Mouse (Mus musculus): ENCODE results near the gene Agbl4. TPM values are rescaled to one million over a fixed set of nuclear protein-coding genes. Genes with fewer than 3 reads are reported as not detected.

Agbl4 gene
- polyA plus RNA-seq, 2 experiments: 0.17 to 0.21 TPM

- H3K36me3 ChIP-seq (ENCODE audit: control insufficient read depth, insufficient read depth, low read length): peaks cover 19% of the 10 kb centered on the region
- no peak for DNase-seq (ENCODE audit: low spot score)
- no peak overlapping the region for H3K27ac ChIP-seq (replicated peaks; ENCODE audit: low read depth, low read length)
- H3K27me3 ChIP-seq (ENCODE audit: control insufficient read depth, insufficient read depth, low read length): no peaks in the 10 kb centered on the region
- no peak overlapping the region for H3K4me3 ChIP-seq (replicated peaks; ENCODE audit: low read length)
- H3K9ac ChIP-seq (ENCODE audit: low read depth, low read length, severe bottlenecking): no peak overlapping the region
- no peak overlapping the region for H3K4me2 ChIP-seq (replicated peaks; ENCODE audit: low read depth, low read length, severe bottlenecking)
- 0 out of 2 replicates have a peak, but pooled peaks cover 3% of the 10 kb centered on the region for H3K4me1 ChIP-seq (ENCODE audit: control insufficient read depth, insufficient read depth, low read length)
- no peaks in the 10 kb centered on the region for H3K9me3 ChIP-seq (ENCODE audit: control insufficient read depth, low read length)
- no peak for ATAC-seq (ENCODE audit: low FRiP score, low read depth)
- no peak for TF ChIP-seq POLR2A (IDR thresholded peaks at IDR 0.05; ENCODE audit: borderline replicate concordance, extremely low read depth, insufficient read depth, insufficient read length)
- 92% methylated on average over 1 of the region's 1 CpGs for WGBS
Measured at GRCm38 (mm10) chr4:111424371-111424950, 1027.0 kb downstream of the Agbl4 start.

GRCm38 (mm10) chr4:111425170-111425569, 1027.7 kb downstream of the Agbl4 start:
- H3K36me3 ChIP-seq (ENCODE audit: control insufficient read depth, insufficient read depth, low read length): peaks cover 16% of the 10 kb centered on the region
- H3K4me1 ChIP-seq (ENCODE audit: control insufficient read depth, insufficient read depth, low read length): no peaks in the 10 kb centered on the region
- WGBS: 67% methylated on average over 6 of the region's 6 CpGs
- H3K27ac ChIP-seq (replicated peaks; ENCODE audit: low read depth, low read length): no peak overlapping the region
- ATAC-seq (ENCODE audit: low FRiP score, low read depth) (no peak), DNase-seq (ENCODE audit: low spot score) (no peak)
- no peaks in the 10 kb centered on the region for H3K9me3 ChIP-seq (ENCODE audit: control insufficient read depth, low read length)
- H3K4me2 ChIP-seq (replicated peaks; ENCODE audit: low read depth, low read length, severe bottlenecking): no peak overlapping the region
- H3K4me3 ChIP-seq (replicated peaks; ENCODE audit: low read length): no peak overlapping the region
- no peaks in the 10 kb centered on the region for H3K27me3 ChIP-seq (ENCODE audit: control insufficient read depth, insufficient read depth, low read length)
- H3K9ac ChIP-seq (ENCODE audit: low read depth, low read length, severe bottlenecking): no peak overlapping the region
- TF ChIP-seq POLR2A (IDR thresholded peaks at IDR 0.05; ENCODE audit: borderline replicate concordance, extremely low read depth, insufficient read depth, insufficient read length): no peak

GRCm38 (mm10) chr4:111431186-111431585, 1033.7 kb downstream of the Agbl4 start:
- TF ChIP-seq POLR2A (IDR thresholded peaks at IDR 0.05; ENCODE audit: borderline replicate concordance, extremely low read depth, insufficient read depth, insufficient read length): no peak
- peaks cover 42% of the 10 kb centered on the region for H3K36me3 ChIP-seq (ENCODE audit: control insufficient read depth, insufficient read depth, low read length)
- WGBS: 93% methylated on average over 2 of the region's 2 CpGs
- ATAC-seq (ENCODE audit: low FRiP score, low read depth) (no peak), DNase-seq (ENCODE audit: low spot score) (no peak)
- H3K9ac ChIP-seq (ENCODE audit: low read depth, low read length, severe bottlenecking): no peak overlapping the region
- H3K4me1 ChIP-seq (ENCODE audit: control insufficient read depth, insufficient read depth, low read length): no peaks in the 10 kb centered on the region
- H3K4me3 ChIP-seq (replicated peaks; ENCODE audit: low read length): no peak overlapping the region
- H3K27me3 ChIP-seq (ENCODE audit: control insufficient read depth, insufficient read depth, low read length): no peaks in the 10 kb centered on the region
- H3K9me3 ChIP-seq (ENCODE audit: control insufficient read depth, low read length): no peaks in the 10 kb centered on the region
- no peak overlapping the region for H3K4me2 ChIP-seq (replicated peaks; ENCODE audit: low read depth, low read length, severe bottlenecking)
- H3K27ac ChIP-seq (replicated peaks; ENCODE audit: low read depth, low read length): no peak overlapping the region

GRCm38 (mm10) chr4:111432013-111432412, 1034.6 kb downstream of the Agbl4 start:
- 73% methylated on average over 5 of the region's 5 CpGs for WGBS
- Histone ChIP-seq H3K9me3 (ENCODE audit: control insufficient read depth, low read length) (no peaks in the 10 kb centered on the region), H3K4me1 (ENCODE audit: control insufficient read depth, insufficient read depth, low read length) (no peaks in the 10 kb centered on the region), H3K27me3 (ENCODE audit: control insufficient read depth, insufficient read depth, low read length) (no peaks in the 10 kb centered on the region), H3K36me3 (ENCODE audit: control insufficient read depth, insufficient read depth, low read length) (peaks cover 49% of the 10 kb centered on the region), H3K27ac (replicated peaks; ENCODE audit: low read depth, low read length) (no peak overlapping the region), H3K4me2 (replicated peaks; ENCODE audit: low read depth, low read length, severe bottlenecking) (no peak overlapping the region), H3K9ac (ENCODE audit: low read depth, low read length, severe bottlenecking) (no peak overlapping the region), H3K4me3 (replicated peaks; ENCODE audit: low read length) (no peak overlapping the region)
- no peak for DNase-seq (ENCODE audit: low spot score)
- ATAC-seq (ENCODE audit: low FRiP score, low read depth): no peak
- TF ChIP-seq POLR2A (IDR thresholded peaks at IDR 0.05; ENCODE audit: borderline replicate concordance, extremely low read depth, insufficient read depth, insufficient read length): no peak

DNA sequence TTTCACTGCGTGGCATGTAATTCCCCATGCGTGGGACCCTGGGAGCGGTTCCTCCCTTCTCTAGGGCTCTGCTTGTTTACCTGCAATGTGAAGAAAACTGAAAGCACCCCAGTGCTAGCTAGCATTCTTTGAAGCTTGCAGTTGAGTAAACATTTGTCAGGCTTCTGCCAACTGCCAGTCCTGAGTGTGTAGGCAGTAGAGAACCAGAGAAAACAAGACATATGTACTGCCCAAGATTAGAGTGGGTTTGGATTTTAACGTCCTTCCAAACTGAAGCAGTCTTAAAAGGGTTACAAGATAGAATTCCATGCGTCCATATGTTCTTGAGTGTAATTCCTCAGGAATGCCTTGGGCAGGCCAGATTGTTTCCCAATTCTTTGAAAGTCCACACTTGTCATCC, 1035.0 kb downstream of the Agbl4 start:
- H3K36me3 ChIP-seq (ENCODE audit: control insufficient read depth, insufficient read depth, low read length): peaks cover 51% of the 10 kb centered on the region
- WGBS: 78% methylated on average over 5 of the region's 5 CpGs

More for the DNA sequence above, 1035.0 kb downstream of the Agbl4 start:
- no peak overlapping the region for H3K27ac ChIP-seq (replicated peaks; ENCODE audit: low read depth, low read length)
- H3K27me3 ChIP-seq (ENCODE audit: control insufficient read depth, insufficient read depth, low read length): no peaks in the 10 kb centered on the region
- no peak overlapping the region for H3K9ac ChIP-seq (ENCODE audit: low read depth, low read length, severe bottlenecking)
- no peak overlapping the region for H3K4me2 ChIP-seq (replicated peaks; ENCODE audit: low read depth, low read length, severe bottlenecking)
- H3K4me1 ChIP-seq (ENCODE audit: control insufficient read depth, insufficient read depth, low read length): no peaks in the 10 kb centered on the region
- ATAC-seq (ENCODE audit: low FRiP score, low read depth) (no peak), DNase-seq (ENCODE audit: low spot score) (no peak)
- no peak overlapping the region for H3K4me3 ChIP-seq (replicated peaks; ENCODE audit: low read length)
- H3K9me3 ChIP-seq (ENCODE audit: control insufficient read depth, low read length): no peaks in the 10 kb centered on the region
- no peak for TF ChIP-seq POLR2A (IDR thresholded peaks at IDR 0.05; ENCODE audit: borderline replicate concordance, extremely low read depth, insufficient read depth, insufficient read length)
